Mouse (Mus musculus): ENCODE results near the gene Lzic. TPM values are rescaled to one million over a fixed set of nuclear protein-coding genes. Genes with fewer than 3 reads are reported as not detected.
"Not testable (repeated sequence)": the region's sequence is repeated elsewhere in the genome, so short reads cannot be mapped to it uniquely, and the experiment has no call there.

The Lzic gene
- polyA plus RNA-seq, 1 experiment from 2014 or later: 46.1 TPM

- Histone ChIP-seq H3K36me3 (no peaks in the 10 kb centered on the region), H3K27me3 (replicated peaks) (no peaks in the 10 kb centered on the region), H3K9ac (no peak overlapping the region), H3K9me3 (no peaks in the 10 kb centered on the region), H3K27ac (no peak overlapping the region), H3K4me1 (no peaks in the 10 kb centered on the region), H3K4me2 (replicated peaks) (no peak overlapping the region), H3K4me3 (no peak overlapping the region)
- no peak for ATAC-seq (ENCODE audit: low FRiP score, low read depth)
- WGBS: 75% methylated on average over 6 of the region's 6 CpGs
Measured at GRCm38 (mm10) chr4:149457831-149458430, 27.1 kb upstream of the Lzic start.

- H3K9ac ChIP-seq: no peak overlapping the region
- H3K27ac ChIP-seq: no peak overlapping the region
- H3K27me3 ChIP-seq (replicated peaks): no peaks in the 10 kb centered on the region
- no peak overlapping the region for H3K4me3 ChIP-seq
- no peaks in the 10 kb centered on the region for H3K36me3 ChIP-seq
- no peaks in the 10 kb centered on the region for H3K9me3 ChIP-seq
- no peaks in the 10 kb centered on the region for H3K4me1 ChIP-seq
- ATAC-seq (ENCODE audit: low FRiP score, low read depth): no peak
- no peak overlapping the region for H3K4me2 ChIP-seq (replicated peaks)
- 63% methylated on average over 5 of the region's 5 CpGs for WGBS
Measured at GRCm38 (mm10) chr4:149458526-149458925, 26.5 kb upstream of the Lzic start.

GRCm38 (mm10) chr4:149459425-149459824, 25.6 kb upstream of the Lzic start:
- Histone ChIP-seq H3K4me3 (no peak overlapping the region), H3K9me3 (no peaks in the 10 kb centered on the region), H3K27me3 (replicated peaks) (no peaks in the 10 kb centered on the region), H3K4me2 (replicated peaks) (no peak overlapping the region), H3K27ac (no peak overlapping the region), H3K9ac (no peak overlapping the region), H3K4me1 (no peaks in the 10 kb centered on the region), H3K36me3 (no peaks in the 10 kb centered on the region)
- ATAC-seq (ENCODE audit: low FRiP score, low read depth): no peak
- 81% methylated on average over 1 of the region's 1 CpGs for WGBS

GRCm38 (mm10) chr4:149460475-149460874, 24.6 kb upstream of the Lzic start:
- not testable (repeated sequence) for H3K27ac ChIP-seq; H3K36me3 ChIP-seq; ATAC-seq (ENCODE audit: low FRiP score, low read depth); H3K27me3 ChIP-seq (replicated peaks); H3K4me3 ChIP-seq; H3K4me2 ChIP-seq (replicated peaks); H3K4me1 ChIP-seq; H3K9ac ChIP-seq; H3K9me3 ChIP-seq
- 94% methylated on average over 2 of the region's 2 CpGs for WGBS

- Histone ChIP-seq H3K4me3 (no peak overlapping the region), H3K4me1 (no peaks in the 10 kb centered on the region), H3K36me3 (no peaks in the 10 kb centered on the region), H3K27ac (no peak overlapping the region), H3K9ac (no peak overlapping the region), H3K9me3 (no peaks in the 10 kb centered on the region), H3K4me2 (replicated peaks) (no peak overlapping the region), H3K27me3 (replicated peaks) (no peaks in the 10 kb centered on the region)
- ATAC-seq (ENCODE audit: low FRiP score, low read depth): no peak
- WGBS: 77% methylated on average over 5 of the region's 7 CpGs
Measured at GRCm38 (mm10) chr4:149461579-149462304, 23.3 kb upstream of the Lzic start.

- H3K4me3 ChIP-seq: no peak overlapping the region
- no peak overlapping the region for H3K9ac ChIP-seq
- H3K27me3 ChIP-seq (replicated peaks): no peaks in the 10 kb centered on the region
- H3K36me3 ChIP-seq: peaks cover 2% of the 10 kb centered on the region; the same call in 1 of the 2 replicates
- H3K27ac ChIP-seq: no peak overlapping the region
- WGBS: 81% methylated on average over 6 of the region's 6 CpGs
- no peak overlapping the region for H3K4me2 ChIP-seq (replicated peaks)
- no peaks in the 10 kb centered on the region for H3K4me1 ChIP-seq
- no peaks in the 10 kb centered on the region for H3K9me3 ChIP-seq
- no peak for ATAC-seq (ENCODE audit: low FRiP score, low read depth)
Measured at GRCm38 (mm10) chr4:149462305-149462971, 22.6 kb upstream of the Lzic start.

- no peak overlapping the region for H3K4me3 ChIP-seq
- peaks cover 8% of the 10 kb centered on the region for H3K36me3 ChIP-seq
- no peaks in the 10 kb centered on the region for H3K9me3 ChIP-seq
- no peaks in the 10 kb centered on the region for H3K27me3 ChIP-seq (replicated peaks)
- H3K9ac ChIP-seq: no peak overlapping the region
- H3K4me1 ChIP-seq: no peaks in the 10 kb centered on the region
- H3K27ac ChIP-seq: no peak overlapping the region
- no peak for ATAC-seq (ENCODE audit: low FRiP score, low read depth)
- H3K4me2 ChIP-seq (replicated peaks): no peak overlapping the region
- 84% methylated on average over 6 of the region's 6 CpGs for WGBS
Measured at GRCm38 (mm10) chr4:149463435-149463950, 21.5 kb upstream of the Lzic start.

- Histone ChIP-seq H3K4me3 (no peak overlapping the region), H3K4me1 (no peaks in the 10 kb centered on the region), H3K4me2 (replicated peaks) (no peak overlapping the region), H3K36me3 (peaks cover 42% of the 10 kb centered on the region), H3K27me3 (replicated peaks) (no peaks in the 10 kb centered on the region), H3K9me3 (0 out of 2 replicates have a peak, but pooled peaks cover 3% of the 10 kb centered on the region), H3K9ac (no peak overlapping the region), H3K27ac (no peak overlapping the region)
- 95% methylated on average over 3 of the region's 3 CpGs for WGBS
- no peak for ATAC-seq (ENCODE audit: low FRiP score, low read depth)
Measured at GRCm38 (mm10) chr4:149469557-149469956, 15.5 kb upstream of the Lzic start.

- no peak for ATAC-seq (ENCODE audit: low FRiP score, low read depth)
- no peak overlapping the region for H3K4me3 ChIP-seq
- 0 out of 2 replicates have a peak overlapping the region, but pooled peaks have one; percentile 5 for H3K9ac ChIP-seq
- peaks cover 22% of the 10 kb centered on the region for H3K36me3 ChIP-seq
- H3K27ac ChIP-seq: no peak overlapping the region
- 83% methylated on average over 7 of the region's 7 CpGs for WGBS
- no peak overlapping the region for H3K4me2 ChIP-seq (replicated peaks)
- H3K4me1 ChIP-seq: no peaks in the 10 kb centered on the region
- no peaks in the 10 kb centered on the region for H3K27me3 ChIP-seq (replicated peaks)
- H3K9me3 ChIP-seq: 0 out of 2 replicates have a peak, but pooled peaks cover 3% of the 10 kb centered on the region
Measured at GRCm38 (mm10) chr4:149475096-149475495, 9.9 kb upstream of the Lzic start.

GRCm38 (mm10) chr4:149477078-149477477, 8.0 kb upstream of the Lzic start, which contains the start of gene Tmem274:
TSS of gene Tmem274 (plus strand) at chr4:149477378.
- Histone ChIP-seq H3K27me3 (replicated peaks) (no peaks in the 10 kb centered on the region), H3K4me1 (no peaks in the 10 kb centered on the region), H3K4me2 (replicated peaks) (no peak within 1 kb of the TSS), H3K27ac (no peak within 1 kb of the TSS), H3K9me3 (0 out of 2 replicates have a peak, but pooled peaks cover 3% of the 10 kb centered on the region), H3K36me3 (peaks cover 15% of the 10 kb centered on the region), H3K4me3 (no peak within 1 kb of the TSS), H3K9ac (no peak within 1 kb of the TSS)
- WGBS: 85% methylated on average over 11 of the region's 11 CpGs
- ATAC-seq (ENCODE audit: low FRiP score, low read depth): no peak

- Histone ChIP-seq H3K9me3 (no peaks in the 10 kb centered on the region), H3K9ac (peak overlapping the region; percentile 78), H3K27me3 (replicated peaks) (no peaks in the 10 kb centered on the region), H3K4me1 (peaks cover 12% of the 10 kb centered on the region), H3K27ac (0 out of 2 replicates have a peak overlapping the region, but pooled peaks have one; percentile 28), H3K4me3 (peak overlapping the region; percentile 80), H3K36me3 (peaks cover 29% of the 10 kb centered on the region), H3K4me2 (replicated peaks) (peak overlapping the region; percentile 76)
- WGBS: 60% methylated on average over 3 of the region's 3 CpGs
- no peak; the same call in 1 of the 2 replicates for ATAC-seq (ENCODE audit: low FRiP score, low read depth)
Measured at GRCm38 (mm10) chr4:149484566-149484965, 463 bp upstream of the Lzic start.

- Histone ChIP-seq H3K4me2 (replicated peaks) (peak overlapping the region; percentile 76), H3K9ac (peak overlapping the region; percentile 78), H3K36me3 (peaks cover 39% of the 10 kb centered on the region), H3K9me3 (no peaks in the 10 kb centered on the region), H3K4me3 (peak overlapping the region; percentile 80), H3K4me1 (peaks cover 12% of the 10 kb centered on the region), H3K27ac (no peak overlapping the region), H3K27me3 (replicated peaks) (no peaks in the 10 kb centered on the region)
- ATAC-seq (ENCODE audit: low FRiP score, low read depth): peak; percentile 21; the same call in 1 of the 2 replicates
- WGBS: under 1% methylated on average over 10 of the region's 10 CpGs
Measured at GRCm38 (mm10) chr4:149485825-149486206, 787 bp downstream of the Lzic start.

Data from neural tube, embryonic 12.5 days (tissue).